Mouse (Mus musculus) testis, adult 2 months (tissue): ENCODE data around the gene Sp7.

ENCODE experiments used
- CTCF ChIP-seq: fragments of 200-500 bp; IDR thresholded peaks from 2 replicates; pipeline ENCODE4 v1.5.1; 2012; ENCODE audit warnings: low read depth, mild to moderate bottlenecking, inconsistent platforms, low read length, moderate library complexity; ENCODE audit not compliant: control insufficient read depth, insufficient read depth, insufficient replicate concordance
- POLR2A ChIP-seq: fragments of 200-500 bp; IDR thresholded peaks from 2 replicates; pipeline ENCODE4 v1.6.1; 2012; ENCODE audit warnings: low read depth, mild to moderate bottlenecking, inconsistent platforms, low read length, moderate library complexity; ENCODE audit not compliant: control insufficient read depth

GRCm38 (mm10) chr15:102310074-102310845, 56.7 kb downstream of the Sp7 start:
- TF ChIP-seq POLR2A, result no peak
- no peak for TF ChIP-seq CTCF
